Mouse (Mus musculus): ENCODE measurements at regions not wholly inside any gene's neighbourhood (a gene's known extent, or its start where the extent isn't known, plus 50 kb on each side); places are given as distances from the start of the nearest gene placed in this dataset.
A peak's percentile ranks its signal among the peaks of the same experiment; 100 is the strongest.

- Histone ChIP-seq H3K4me2 (ENCODE audit: low read depth, low read length) (no peak overlapping the region), H3K27ac (replicated peaks; ENCODE audit: low read depth, low read length) (no peak overlapping the region), H3K4me1 (ENCODE audit: control insufficient read depth, insufficient read depth, low read length) (no peaks in the 10 kb centered on the region), H3K9me3 (replicated peaks; ENCODE audit: control insufficient read depth, low read length) (no peaks in the 10 kb centered on the region), H3K27me3 (ENCODE audit: control insufficient read depth, insufficient read depth, low read length) (no peaks in the 10 kb centered on the region), H3K36me3 (replicated peaks; ENCODE audit: control insufficient read depth, insufficient read depth, low read depth, low read length) (no peaks in the 10 kb centered on the region), H3K9ac (replicated peaks; ENCODE audit: low read length) (no peak overlapping the region), H3K4me3 (ENCODE audit: low read depth, low read length) (no peak overlapping the region)
- DNase-seq (ENCODE audit: low spot score) = peak; percentile 71
- no peak for ATAC-seq (replicated peaks; ENCODE audit: insufficient number of reproducible peaks, low FRiP score, low TSS enrichment, low read depth)
- 35% methylated on average over 2 of the region's 2 CpGs for WGBS
Measured at GRCm38 (mm10) chr6:101488466-101488865, 110.8 kb upstream of the Pdzrn3 start.

GRCm38 (mm10) chr6:101484526-101485287, 107.0 kb upstream of the Pdzrn3 start:
- Histone ChIP-seq H3K27me3 (ENCODE audit: control insufficient read depth, insufficient read depth, low read length) (no peaks in the 10 kb centered on the region), H3K9ac (replicated peaks; ENCODE audit: low read length) (no peak overlapping the region), H3K4me2 (ENCODE audit: low read depth, low read length) (no peak overlapping the region), H3K36me3 (replicated peaks; ENCODE audit: control insufficient read depth, insufficient read depth, low read depth, low read length) (no peaks in the 10 kb centered on the region), H3K4me3 (ENCODE audit: low read depth, low read length) (no peak overlapping the region), H3K4me1 (ENCODE audit: control insufficient read depth, insufficient read depth, low read length) (no peaks in the 10 kb centered on the region), H3K27ac (replicated peaks; ENCODE audit: low read depth, low read length) (no peak overlapping the region), H3K9me3 (replicated peaks; ENCODE audit: control insufficient read depth, low read length) (no peaks in the 10 kb centered on the region)
- DNase-seq (ENCODE audit: low spot score) = peak; percentile 37
- 33% methylated on average over 12 of the region's 12 CpGs for WGBS
- ATAC-seq (replicated peaks; ENCODE audit: insufficient number of reproducible peaks, low FRiP score, low TSS enrichment, low read depth) = peak; percentile 72

GRCm38 (mm10) chr6:101482635-101483465, 105.2 kb upstream of the Pdzrn3 start:
- H3K9ac ChIP-seq (replicated peaks; ENCODE audit: low read length) = no peak overlapping the region
- H3K4me2 ChIP-seq (ENCODE audit: low read depth, low read length) = no peak overlapping the region
- peak; percentile 40 for DNase-seq (ENCODE audit: low spot score)
- no peaks in the 10 kb centered on the region for H3K4me1 ChIP-seq (ENCODE audit: control insufficient read depth, insufficient read depth, low read length)
- 51% methylated on average over 9 of the region's 9 CpGs for WGBS
- H3K27me3 ChIP-seq (ENCODE audit: control insufficient read depth, insufficient read depth, low read length) = no peaks in the 10 kb centered on the region
- peak overlapping the region; percentile 7; the same call in 1 of the 2 replicates for H3K27ac ChIP-seq (replicated peaks; ENCODE audit: low read depth, low read length)
- H3K4me3 ChIP-seq (ENCODE audit: low read depth, low read length) = no peak overlapping the region
- no peaks in the 10 kb centered on the region for H3K36me3 ChIP-seq (replicated peaks; ENCODE audit: control insufficient read depth, insufficient read depth, low read depth, low read length)
- ATAC-seq (replicated peaks; ENCODE audit: insufficient number of reproducible peaks, low FRiP score, low TSS enrichment, low read depth) = no peak
- H3K9me3 ChIP-seq (replicated peaks; ENCODE audit: control insufficient read depth, low read length) = no peaks in the 10 kb centered on the region

- peak; percentile 58 for DNase-seq (ENCODE audit: low spot score)
- no peak for ATAC-seq (replicated peaks; ENCODE audit: insufficient number of reproducible peaks, low FRiP score, low TSS enrichment, low read depth)
- no peaks in the 10 kb centered on the region for H3K27me3 ChIP-seq (ENCODE audit: control insufficient read depth, insufficient read depth, low read length)
- no peaks in the 10 kb centered on the region for H3K9me3 ChIP-seq (replicated peaks; ENCODE audit: control insufficient read depth, low read length)
- 48% methylated on average over 1 of the region's 1 CpGs for WGBS
- H3K4me1 ChIP-seq (ENCODE audit: control insufficient read depth, insufficient read depth, low read length) = peaks cover 3% of the 10 kb centered on the region; the same call in 1 of the 2 replicates
- no peak overlapping the region for H3K4me3 ChIP-seq (ENCODE audit: low read depth, low read length)
- no peak overlapping the region for H3K27ac ChIP-seq (replicated peaks; ENCODE audit: low read depth, low read length)
- H3K36me3 ChIP-seq (replicated peaks; ENCODE audit: control insufficient read depth, insufficient read depth, low read depth, low read length) = no peaks in the 10 kb centered on the region
- H3K4me2 ChIP-seq (ENCODE audit: low read depth, low read length) = no peak overlapping the region
- no peak overlapping the region for H3K9ac ChIP-seq (replicated peaks; ENCODE audit: low read length)
Measured at GRCm38 (mm10) chr6:101473956-101474355, 96.3 kb upstream of the Pdzrn3 start.

GRCm38 (mm10) chr6:101473257-101473925, 95.7 kb upstream of the Pdzrn3 start:
- H3K9ac ChIP-seq (replicated peaks; ENCODE audit: low read length) = 0 out of 2 replicates have a peak overlapping the region, but pooled peaks have one; percentile 18
- H3K9me3 ChIP-seq (replicated peaks; ENCODE audit: control insufficient read depth, low read length) = no peaks in the 10 kb centered on the region
- peaks cover 3% of the 10 kb centered on the region; the same call in 1 of the 2 replicates for H3K4me1 ChIP-seq (ENCODE audit: control insufficient read depth, insufficient read depth, low read length)
- DNase-seq (ENCODE audit: low spot score) (peak; percentile 36), ATAC-seq (replicated peaks; ENCODE audit: insufficient number of reproducible peaks, low FRiP score, low TSS enrichment, low read depth) (peak; percentile 67)
- H3K4me3 ChIP-seq (ENCODE audit: low read depth, low read length) = no peak overlapping the region
- H3K36me3 ChIP-seq (replicated peaks; ENCODE audit: control insufficient read depth, insufficient read depth, low read depth, low read length) = no peaks in the 10 kb centered on the region
- H3K27ac ChIP-seq (replicated peaks; ENCODE audit: low read depth, low read length) = 0 out of 2 replicates have a peak overlapping the region, but pooled peaks have one; percentile 6
- no peak overlapping the region for H3K4me2 ChIP-seq (ENCODE audit: low read depth, low read length)
- 7% methylated on average over 5 of the region's 5 CpGs for WGBS
- H3K27me3 ChIP-seq (ENCODE audit: control insufficient read depth, insufficient read depth, low read length) = no peaks in the 10 kb centered on the region

GRCm38 (mm10) chr6:101464910-101465309, 87.2 kb upstream of the Pdzrn3 start:
- Histone ChIP-seq H3K4me1 (ENCODE audit: control insufficient read depth, insufficient read depth, low read length) (no peaks in the 10 kb centered on the region), H3K4me3 (ENCODE audit: low read depth, low read length) (no peak overlapping the region), H3K9ac (replicated peaks; ENCODE audit: low read length) (no peak overlapping the region), H3K9me3 (replicated peaks; ENCODE audit: control insufficient read depth, low read length) (no peaks in the 10 kb centered on the region), H3K27ac (replicated peaks; ENCODE audit: low read depth, low read length) (no peak overlapping the region), H3K27me3 (ENCODE audit: control insufficient read depth, insufficient read depth, low read length) (no peaks in the 10 kb centered on the region), H3K4me2 (ENCODE audit: low read depth, low read length) (no peak overlapping the region), H3K36me3 (replicated peaks; ENCODE audit: control insufficient read depth, insufficient read depth, low read depth, low read length) (no peaks in the 10 kb centered on the region)
- DNase-seq (ENCODE audit: low spot score) = no peak
- no peak for ATAC-seq (replicated peaks; ENCODE audit: insufficient number of reproducible peaks, low FRiP score, low TSS enrichment, low read depth)
- 84% methylated on average over 1 of the region's 1 CpGs for WGBS

GRCm38 (mm10) chr6:101463812-101464320, 86.2 kb upstream of the Pdzrn3 start:
- H3K9ac ChIP-seq (replicated peaks; ENCODE audit: low read length) = no peak overlapping the region
- no peaks in the 10 kb centered on the region for H3K36me3 ChIP-seq (replicated peaks; ENCODE audit: control insufficient read depth, insufficient read depth, low read depth, low read length)
- H3K27me3 ChIP-seq (ENCODE audit: control insufficient read depth, insufficient read depth, low read length) = no peaks in the 10 kb centered on the region
- ATAC-seq (replicated peaks; ENCODE audit: insufficient number of reproducible peaks, low FRiP score, low TSS enrichment, low read depth) = no peak
- H3K4me3 ChIP-seq (ENCODE audit: low read depth, low read length) = no peak overlapping the region
- H3K9me3 ChIP-seq (replicated peaks; ENCODE audit: control insufficient read depth, low read length) = no peaks in the 10 kb centered on the region
- WGBS = 76% methylated on average over 3 of the region's 3 CpGs
- no peak overlapping the region for H3K4me2 ChIP-seq (ENCODE audit: low read depth, low read length)
- H3K27ac ChIP-seq (replicated peaks; ENCODE audit: low read depth, low read length) = no peak overlapping the region
- no peak for DNase-seq (ENCODE audit: low spot score)
- H3K4me1 ChIP-seq (ENCODE audit: control insufficient read depth, insufficient read depth, low read length) = no peaks in the 10 kb centered on the region
